Mouse (Mus musculus) thymus, postnatal 14 days (tissue): ENCODE data around the gene Ppp2r1b.
"Not testable (repeated sequence)": the region's sequence is repeated elsewhere in the genome, so short reads cannot be mapped to it uniquely, and the experiment has no call there.

ENCODE experiments used
- DNase-seq: peaks from one replicate; pipeline ENCODE4 v3.0.0; 2021

The Ppp2r1b gene

GRCm38 (mm10) chr9:50845081-50845480 is at the start of gene Ppp2r1b:
TSS of gene Ppp2r1b (plus strand) at chr9:50845301.
- no peak for DNase-seq

- no peak for DNase-seq
Observed at GRCm38 (mm10) chr9:50796776-50797175, 48.3 kb upstream of the Ppp2r1b start.

GRCm38 (mm10) chr9:50797641-50798040 is 47.5 kb upstream of the Ppp2r1b start:
- no peak for DNase-seq

- no peak for DNase-seq
Observed at GRCm38 (mm10) chr9:50798368-50798767, 46.7 kb upstream of the Ppp2r1b start.

GRCm38 (mm10) chr9:50800985-50801384 is 44.1 kb upstream of the Ppp2r1b start:
- peak; percentile 77 for DNase-seq

- DNase-seq: no peak
Observed at GRCm38 (mm10) chr9:50803055-50803671, 41.9 kb upstream of the Ppp2r1b start.

GRCm38 (mm10) chr9:50808471-50808870 is 36.6 kb upstream of the Ppp2r1b start:
- no peak for DNase-seq

GRCm38 (mm10) chr9:50809146-50809545 is 36.0 kb upstream of the Ppp2r1b start:
- DNase-seq: no peak

- DNase-seq: no peak
Observed at GRCm38 (mm10) chr9:50811187-50811586, 33.9 kb upstream of the Ppp2r1b start.

- no peak for DNase-seq
Observed at GRCm38 (mm10) chr9:50811746-50812145, 33.4 kb upstream of the Ppp2r1b start.

- no peak for DNase-seq
Observed at GRCm38 (mm10) chr9:50813796-50814195, 31.3 kb upstream of the Ppp2r1b start.

GRCm38 (mm10) chr9:50815666-50816065 is 29.4 kb upstream of the Ppp2r1b start:
- peak; percentile 84 for DNase-seq

GRCm38 (mm10) chr9:50816512-50816911 is 28.6 kb upstream of the Ppp2r1b start:
- DNase-seq: no peak

- no peak for DNase-seq
Observed at GRCm38 (mm10) chr9:50818050-50818449, 27.1 kb upstream of the Ppp2r1b start.

GRCm38 (mm10) chr9:50819716-50820115 is 25.4 kb upstream of the Ppp2r1b start:
- DNase-seq: no peak

- no peak for DNase-seq
Observed at GRCm38 (mm10) chr9:50821651-50822050, 23.4 kb upstream of the Ppp2r1b start.

GRCm38 (mm10) chr9:50822216-50822615 is 22.9 kb upstream of the Ppp2r1b start:
- DNase-seq: no peak

- no peak for DNase-seq
Observed at GRCm38 (mm10) chr9:50823779-50824453, 21.2 kb upstream of the Ppp2r1b start.

GRCm38 (mm10) chr9:50831514-50831913 is 13.6 kb upstream of the Ppp2r1b start:
- no peak for DNase-seq

GRCm38 (mm10) chr9:50832162-50832561 is 12.9 kb upstream of the Ppp2r1b start:
- no peak for DNase-seq

- not testable (repeated sequence) for DNase-seq
Observed at GRCm38 (mm10) chr9:50832582-50832981, 12.5 kb upstream of the Ppp2r1b start.

- no peak for DNase-seq
Observed at GRCm38 (mm10) chr9:50833786-50834185, 11.3 kb upstream of the Ppp2r1b start.

GRCm38 (mm10) chr9:50835068-50835705 is 9.9 kb upstream of the Ppp2r1b start:
- DNase-seq: no peak

- DNase-seq: no peak
Observed at GRCm38 (mm10) chr9:50836097-50836496, 9.0 kb upstream of the Ppp2r1b start.
